Mouse (Mus musculus): ENCODE measurements around the gene Myo3b. TPM values are rescaled to one million over a fixed set of nuclear protein-coding genes. Genes with fewer than 3 reads are reported as not detected.
A peak's percentile ranks its signal among the peaks of the same experiment; 100 is the strongest.

Myo3b gene
- polyA plus RNA-seq, 1 experiment: 0.96 TPM

DNA sequence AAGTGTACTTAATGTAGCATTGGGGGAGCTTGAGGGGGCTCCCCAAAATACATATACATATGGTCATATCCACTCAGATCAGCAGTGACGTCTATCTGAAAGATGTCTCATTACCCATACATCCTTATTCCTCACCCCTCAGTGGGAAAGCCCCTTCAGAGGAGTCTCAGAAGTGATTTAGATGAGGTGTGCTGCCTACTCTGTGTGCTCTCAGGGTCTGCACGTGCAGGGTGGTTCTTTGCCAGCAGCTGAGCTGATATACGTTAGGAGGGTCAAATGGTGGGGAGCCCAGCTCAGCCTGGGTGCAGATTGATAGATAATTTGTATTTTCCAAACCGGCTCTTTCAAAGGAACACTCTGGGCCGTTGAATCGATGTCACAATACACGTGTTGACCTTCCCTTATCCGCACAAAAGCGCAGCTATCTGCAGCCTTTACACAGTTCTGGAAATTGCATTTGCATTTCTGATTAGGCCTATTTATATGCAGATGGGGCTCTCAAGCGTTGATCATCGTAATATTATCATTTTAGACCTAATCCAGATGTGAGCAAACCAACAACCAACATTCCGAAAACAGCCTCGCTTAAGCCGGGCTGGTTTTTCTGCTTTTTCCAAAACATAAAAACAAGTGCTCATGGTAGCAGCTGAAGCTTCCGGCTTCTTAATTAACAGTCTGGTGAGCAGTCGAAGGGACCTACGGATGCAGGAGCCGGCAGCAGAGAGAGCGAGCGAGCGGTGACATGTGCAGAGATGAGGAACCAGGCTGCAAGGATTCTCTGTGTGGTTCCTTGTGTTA is 88.6 kb downstream of the Myo3b start:
- DNase-seq (ENCODE audit: extremely low spot score in 1 of 2, low spot score in 1 of 2): peak; percentile 16 to 50

GRCm38 (mm10) chr2:70128590-70128989 is 89.7 kb downstream of the Myo3b start:
- DNase-seq (ENCODE audit: extremely low spot score in 1 of 2, low spot score in 1 of 2): no peak

GRCm38 (mm10) chr2:70129566-70129965 is 90.6 kb downstream of the Myo3b start:
- DNase-seq (ENCODE audit: extremely low spot score in 1 of 2, low spot score in 1 of 2): peak in 1 of 2 experiments; percentile 10

- DNase-seq (ENCODE audit: extremely low spot score in 1 of 2, low spot score in 1 of 2): no peak
These were observed 94.4 kb downstream of the Myo3b start for GRCm38 (mm10) chr2:70133281-70133680.

DNA sequence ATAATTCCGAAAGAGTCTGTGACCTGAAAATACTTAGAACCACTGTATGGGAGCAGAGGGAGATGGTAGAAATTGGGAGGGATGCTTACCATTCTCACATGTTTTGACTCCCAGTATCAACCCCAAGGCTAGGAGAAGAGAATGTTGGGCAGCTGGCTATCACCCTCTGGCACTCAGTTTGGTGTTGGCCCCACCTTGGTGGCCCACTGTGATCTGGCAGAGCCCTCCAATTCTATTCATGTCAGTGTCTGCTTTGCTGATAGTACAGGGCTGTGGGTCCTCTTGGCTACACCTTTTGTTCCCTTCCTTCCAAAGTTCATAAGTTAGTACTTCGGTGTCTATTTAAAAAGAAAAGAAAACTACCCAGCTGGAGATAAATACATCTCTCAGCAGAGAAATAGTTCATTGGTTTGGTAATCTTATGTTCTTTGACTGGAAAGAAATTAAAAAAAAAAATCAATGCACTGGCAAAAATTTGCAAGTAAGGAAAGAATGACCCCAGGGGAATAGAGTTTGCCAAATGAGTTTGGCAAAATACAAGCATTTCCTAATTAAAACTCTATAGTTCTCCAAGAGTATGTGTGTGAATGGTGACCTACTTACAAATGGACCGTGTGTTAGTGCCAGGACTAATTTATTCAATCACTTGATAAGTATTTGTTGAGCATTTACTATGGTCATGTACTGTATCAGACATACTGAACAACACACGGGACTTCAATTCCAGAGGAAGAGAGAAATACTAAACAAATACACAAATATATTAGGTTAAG is 98.5 kb downstream of the Myo3b start:
- DNase-seq (ENCODE audit: extremely low spot score in 1 of 2, low spot score in 1 of 2): no peak

DNA sequence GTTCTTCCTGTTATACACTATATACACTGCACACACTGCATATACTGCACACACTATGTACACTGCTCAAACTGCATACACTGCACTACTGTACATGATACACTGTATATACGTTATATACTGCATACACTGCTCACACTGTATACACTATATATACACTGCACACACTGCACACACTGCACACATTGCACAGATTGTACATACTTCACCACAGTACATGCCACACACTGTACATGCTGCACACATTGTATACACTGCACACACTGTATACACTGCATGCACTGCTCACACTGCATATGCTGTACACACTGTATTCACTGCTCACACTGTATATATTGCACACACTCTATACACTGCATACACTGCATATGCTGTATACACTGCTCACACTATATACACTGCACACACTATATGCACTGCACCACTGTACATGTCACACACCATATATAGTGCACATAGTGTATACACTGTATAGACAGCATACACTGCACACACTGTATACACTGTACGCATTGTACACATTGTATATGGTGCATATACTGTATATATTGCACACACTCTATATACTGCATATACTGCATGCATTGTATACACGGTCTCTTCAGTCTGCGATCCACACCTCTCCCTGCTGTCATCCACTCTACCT is 104.7 kb downstream of the Myo3b start:
- no peak for DNase-seq (ENCODE audit: extremely low spot score in 1 of 2, low spot score in 1 of 2)

GRCm38 (mm10) chr2:70146993-70147581 is 108.2 kb downstream of the Myo3b start:
- DNase-seq (ENCODE audit: extremely low spot score in 1 of 2, low spot score in 1 of 2): no peak

GRCm38 (mm10) chr2:70148821-70149510 is 110.0 kb downstream of the Myo3b start:
- DNase-seq (ENCODE audit: extremely low spot score in 1 of 2, low spot score in 1 of 2): no peak

GRCm38 (mm10) chr2:70150399-70151035 is 111.6 kb downstream of the Myo3b start:
- peak; percentile 53 to 80 for DNase-seq (ENCODE audit: extremely low spot score in 1 of 2, low spot score in 1 of 2)

DNA sequence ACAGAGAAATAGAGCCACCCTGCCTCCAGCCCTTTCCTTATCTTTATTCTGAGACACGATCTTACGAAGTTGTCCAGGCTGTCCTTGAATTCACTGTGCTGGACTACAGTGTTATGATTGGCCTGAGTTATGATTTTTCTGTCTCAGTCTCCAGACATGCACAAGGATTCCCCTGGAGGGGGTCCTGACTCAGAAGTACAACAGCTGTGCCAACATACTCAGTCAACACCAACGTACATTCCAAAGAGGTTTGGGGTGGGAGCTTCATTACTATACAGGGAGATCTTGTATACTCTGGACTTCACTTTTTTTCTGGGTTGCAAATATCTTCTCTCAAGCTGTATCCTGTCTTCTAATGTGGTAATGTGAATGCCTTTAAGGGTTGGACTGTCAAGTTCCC is 113.0 kb downstream of the Myo3b start:
- DNase-seq (ENCODE audit: extremely low spot score in 1 of 2, low spot score in 1 of 2): no peak

DNA sequence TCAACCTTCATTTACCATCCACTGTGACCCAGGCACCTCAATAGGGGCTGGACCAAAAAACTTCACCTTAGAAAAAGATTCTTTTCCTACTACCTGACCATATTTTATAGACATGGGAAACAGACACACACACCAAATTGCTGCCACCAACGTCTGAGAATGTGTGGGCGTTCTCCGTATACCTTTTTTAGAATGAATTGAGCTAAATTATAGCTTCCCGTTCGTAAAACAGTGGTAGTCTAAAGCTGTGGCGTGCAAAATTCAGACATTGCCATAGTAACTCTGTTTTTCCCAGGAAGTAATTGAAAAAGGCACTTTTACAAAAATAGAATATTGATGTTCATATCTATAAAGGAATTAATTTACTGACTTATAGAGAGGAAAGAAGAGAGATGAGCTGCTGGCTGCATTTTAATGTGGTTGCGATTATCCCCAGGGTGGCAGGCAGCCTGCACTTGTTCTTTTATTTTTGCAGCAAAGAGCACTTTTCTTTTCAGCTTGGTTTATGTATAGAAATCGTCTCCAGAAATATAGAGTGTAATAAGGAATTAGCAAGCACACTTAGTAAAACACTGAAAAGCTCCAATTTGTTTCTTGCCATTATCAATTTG is 116.4 kb downstream of the Myo3b start:
- DNase-seq (ENCODE audit: extremely low spot score in 1 of 2, low spot score in 1 of 2): peak in 1 of 2 experiments; percentile 45

- DNase-seq (ENCODE audit: extremely low spot score in 1 of 2, low spot score in 1 of 2): no peak
These were observed 120.6 kb downstream of the Myo3b start for GRCm38 (mm10) chr2:70159543-70159942.

DNA sequence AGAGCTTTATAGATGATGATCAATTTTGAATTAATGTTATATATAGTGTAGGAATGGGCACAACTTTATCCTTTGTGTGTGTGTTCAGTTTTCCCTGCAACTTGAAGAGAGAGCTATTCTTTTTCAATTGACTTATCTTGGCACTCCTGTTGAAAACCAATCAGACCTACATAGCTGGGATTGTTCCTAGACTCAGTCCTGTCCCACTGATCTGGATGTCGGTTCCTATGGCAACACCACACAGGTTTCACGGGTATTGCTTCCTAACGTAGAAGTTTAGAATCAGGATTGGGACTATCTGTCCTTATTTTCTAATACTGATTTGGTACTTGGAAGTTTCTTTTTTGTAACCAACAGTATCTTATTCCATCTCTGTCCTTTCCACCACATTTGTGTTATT is 127.3 kb downstream of the Myo3b start:
- no peak for DNase-seq (ENCODE audit: extremely low spot score in 1 of 2, low spot score in 1 of 2)

GRCm38 (mm10) chr2:70167944-70168935 is 129.3 kb downstream of the Myo3b start:
- peak; percentile 36 to 70 for DNase-seq (ENCODE audit: extremely low spot score in 1 of 2, low spot score in 1 of 2)

- DNase-seq (ENCODE audit: extremely low spot score in 1 of 2, low spot score in 1 of 2): no peak
These were observed 131.5 kb downstream of the Myo3b start for GRCm38 (mm10) chr2:70170469-70170868.

- DNase-seq (ENCODE audit: extremely low spot score in 1 of 2, low spot score in 1 of 2): no peak
These were observed 138.1 kb downstream of the Myo3b start for GRCm38 (mm10) chr2:70176823-70177708.

DNA sequence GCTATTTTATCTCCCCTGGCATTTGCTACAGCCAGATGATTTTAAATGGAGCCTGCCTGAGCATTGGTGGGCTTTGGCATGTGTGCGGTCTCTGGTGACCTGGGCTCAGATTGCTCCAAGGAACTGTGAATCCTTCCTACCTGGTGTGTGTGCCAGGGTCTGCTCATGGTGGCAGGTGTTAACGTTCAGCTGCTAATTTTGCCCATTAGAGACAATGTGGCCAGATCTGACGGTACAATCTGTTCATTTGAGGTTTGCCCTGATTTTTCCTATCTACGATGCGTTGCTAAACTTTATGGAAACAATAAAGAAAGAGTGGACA is 138.7 kb downstream of the Myo3b start:
- no peak for DNase-seq (ENCODE audit: extremely low spot score in 1 of 2, low spot score in 1 of 2)

Measured in frontal cortex, adult 2 months (tissue).